Mouse (Mus musculus): ENCODE data around the gene Mllt1.
"Not testable (repeated sequence)": the region's sequence is repeated elsewhere in the genome, so short reads cannot be mapped to it uniquely, and the experiment has no call there.

Mllt1 gene

DNA sequence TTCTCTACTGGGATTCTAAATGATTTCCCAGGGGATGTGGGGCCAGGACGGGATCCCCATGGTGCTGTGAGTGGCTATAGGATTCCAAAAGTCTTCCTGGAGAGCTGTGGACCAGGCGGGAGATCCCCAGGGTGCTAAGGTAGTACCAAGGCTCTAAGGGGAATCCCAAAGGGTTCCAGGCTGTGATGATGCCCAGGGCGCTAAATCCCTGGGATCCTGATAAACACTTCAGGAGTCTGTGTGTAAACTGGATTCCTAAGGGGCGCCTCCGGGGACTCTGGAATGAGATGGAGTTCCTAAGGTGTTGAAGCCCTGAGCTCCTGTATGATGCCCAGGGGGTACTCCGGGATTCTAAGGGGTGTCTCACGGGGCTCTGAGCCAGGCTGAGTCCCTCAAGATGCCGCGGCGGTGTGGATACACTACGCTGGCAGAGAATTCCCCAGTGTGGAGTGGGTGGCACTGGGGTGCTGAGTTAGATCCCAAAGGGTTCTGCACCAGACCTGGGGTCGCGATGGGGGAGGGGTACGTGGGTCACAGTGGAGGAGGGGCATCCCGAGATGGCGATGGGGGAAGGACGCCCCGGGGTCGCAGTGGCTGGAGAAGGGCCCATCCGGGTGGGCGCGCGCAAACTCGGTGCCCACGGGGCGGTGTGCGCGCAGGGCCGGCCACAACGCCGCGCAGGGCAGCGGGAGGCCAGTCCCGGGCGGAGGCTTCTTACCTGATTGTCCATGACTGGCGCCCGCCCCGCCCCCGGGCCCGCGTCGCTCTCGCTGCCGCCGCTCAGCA is 477 bp downstream of the Mllt1 start:
- peak in 1 of 2 experiments; percentile 14 for DNase-seq (ENCODE audit: low spot score in 2 of 2)

DNA sequence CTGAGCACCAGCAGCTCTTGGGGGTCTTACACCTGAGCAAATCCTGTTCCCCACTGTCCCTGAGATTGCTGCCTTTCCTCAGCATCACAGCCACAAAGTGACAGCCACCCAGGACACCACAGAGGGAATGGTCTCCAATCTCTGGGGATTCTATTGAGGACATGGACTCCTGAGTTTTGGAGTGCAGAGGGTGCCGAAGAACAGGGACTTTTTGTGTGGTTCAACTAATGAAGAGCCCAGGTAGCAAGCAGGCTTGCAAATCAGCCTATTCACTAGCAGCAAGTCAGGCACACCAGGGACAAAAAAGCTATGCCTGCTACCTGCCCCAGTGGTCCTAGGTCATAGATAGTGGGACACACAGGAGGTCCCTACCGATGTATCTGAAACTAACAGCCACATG is 1.8 kb downstream of the Mllt1 start:
- DNase-seq (ENCODE audit: low spot score in 2 of 2), result no peak

GRCm38 (mm10) chr17:56930026-56930425 is 5.2 kb downstream of the Mllt1 start:
- DNase-seq (ENCODE audit: low spot score in 2 of 2), result no peak

- DNase-seq (ENCODE audit: low spot score in 2 of 2), result no peak
These were observed 5.7 kb downstream of the Mllt1 start for GRCm38 (mm10) chr17:56929530-56929929.

DNA sequence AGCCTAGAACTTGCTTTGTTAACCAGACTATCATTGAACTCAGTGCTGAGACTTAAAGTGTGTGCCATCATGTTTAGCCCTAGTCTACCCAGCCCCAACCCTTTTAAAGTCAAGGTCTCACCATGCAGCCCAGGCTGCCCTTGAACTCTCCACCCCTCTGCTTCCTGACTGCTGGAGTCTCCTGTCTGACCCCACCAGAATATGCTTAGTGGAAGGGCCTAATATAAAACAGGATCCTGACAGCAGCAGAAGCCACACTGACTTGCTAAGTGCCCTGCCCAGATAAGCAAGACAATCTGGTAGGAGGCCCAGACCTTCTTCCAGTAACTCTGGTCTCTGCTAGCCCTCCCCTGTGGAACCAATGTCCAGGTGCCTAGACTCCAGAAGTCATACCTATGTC is 6.1 kb downstream of the Mllt1 start:
- no peak for DNase-seq (ENCODE audit: low spot score in 2 of 2)

DNA sequence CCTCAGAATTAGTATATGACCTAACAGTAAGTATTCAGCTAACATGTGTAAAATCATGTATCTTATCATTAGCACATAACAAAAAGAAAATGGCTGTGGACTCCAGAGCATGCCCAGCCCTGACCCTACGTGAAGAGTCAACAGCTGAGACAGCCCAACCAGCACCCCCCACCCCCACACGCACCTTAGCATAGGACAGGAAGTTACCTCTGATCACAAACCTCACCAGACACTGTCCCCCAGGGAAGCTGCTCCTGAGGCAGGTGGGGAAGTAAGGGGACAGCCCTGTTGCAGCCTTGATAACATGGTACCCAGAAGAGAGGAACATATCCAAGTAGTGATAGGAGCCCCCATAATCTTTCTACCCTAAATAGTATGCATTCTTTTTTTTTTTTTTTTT is 9.2 kb downstream of the Mllt1 start:
- DNase-seq (ENCODE audit: low spot score in 2 of 2), result no peak

DNA sequence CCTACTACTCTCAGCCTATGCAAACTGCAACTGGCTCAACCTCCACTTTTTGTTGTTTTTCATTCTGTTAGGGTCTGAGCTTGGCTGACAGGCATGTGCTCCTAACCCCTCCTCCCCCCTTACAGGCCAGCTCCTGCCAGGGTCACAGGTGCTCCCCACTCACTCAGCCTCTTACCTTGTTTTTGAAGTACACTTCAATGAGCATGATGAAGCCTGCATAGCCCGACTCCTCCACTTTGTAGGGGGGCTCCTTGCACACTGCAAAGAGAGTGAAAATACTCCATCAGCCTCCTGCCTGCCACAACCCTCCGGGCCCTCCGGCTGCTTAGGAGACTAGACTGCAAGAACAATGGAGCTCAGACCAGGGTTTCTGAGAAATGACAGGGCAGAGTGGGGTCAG is 15.5 kb downstream of the Mllt1 start:
- DNase-seq (ENCODE audit: low spot score in 2 of 2), result no peak

GRCm38 (mm10) chr17:56917166-56917565 is 18.0 kb downstream of the Mllt1 start:
- DNase-seq (ENCODE audit: low spot score in 2 of 2), result no peak

DNA sequence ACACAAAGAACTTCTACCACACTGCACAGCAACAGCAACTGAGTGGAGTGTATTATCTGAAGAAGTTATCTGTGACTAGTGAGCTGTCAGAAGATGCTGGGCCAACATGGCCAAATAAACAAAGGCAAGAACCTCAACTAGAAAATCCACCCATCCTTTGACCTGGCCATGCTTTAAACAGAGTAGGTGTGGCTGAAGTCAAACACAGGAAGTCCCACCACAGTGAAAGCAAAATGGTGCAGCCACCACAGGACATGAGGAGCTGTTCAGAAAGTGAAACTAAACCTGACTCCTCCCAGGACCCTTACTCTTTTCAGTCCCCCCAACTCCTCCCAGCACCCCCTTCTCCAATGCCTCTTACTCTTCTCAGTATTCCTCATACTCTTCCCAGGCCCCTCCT is 21.8 kb downstream of the Mllt1 start:
- no peak for DNase-seq (ENCODE audit: low spot score in 2 of 2)

DNA sequence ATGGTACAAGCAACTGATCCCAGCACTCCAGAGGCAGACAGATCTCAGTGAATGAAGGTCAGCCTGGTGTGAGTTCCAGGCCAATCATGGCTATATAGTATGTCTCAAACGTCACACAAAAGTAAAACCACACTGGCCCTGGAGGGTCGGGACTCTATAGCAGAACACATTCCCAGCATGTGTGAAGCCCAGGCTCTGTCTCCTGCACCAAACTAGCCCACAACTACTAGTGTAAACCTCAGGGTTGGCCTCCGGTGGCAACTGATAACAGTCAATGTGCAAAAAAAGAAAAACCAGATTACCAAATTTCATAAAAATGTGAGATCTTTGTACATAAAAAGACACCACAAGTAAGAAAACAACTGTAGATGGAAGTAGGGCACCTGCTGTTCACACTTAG is 22.2 kb downstream of the Mllt1 start:
- DNase-seq (ENCODE audit: low spot score in 2 of 2), result no peak

GRCm38 (mm10) chr17:56909764-56910163 is 25.5 kb downstream of the Mllt1 start:
- DNase-seq (ENCODE audit: low spot score in 2 of 2), result not testable (repeated sequence)

GRCm38 (mm10) chr17:56907887-56908286 is 27.3 kb downstream of the Mllt1 start:
- DNase-seq (ENCODE audit: low spot score in 2 of 2), result peak; percentile 12 to 17

DNA sequence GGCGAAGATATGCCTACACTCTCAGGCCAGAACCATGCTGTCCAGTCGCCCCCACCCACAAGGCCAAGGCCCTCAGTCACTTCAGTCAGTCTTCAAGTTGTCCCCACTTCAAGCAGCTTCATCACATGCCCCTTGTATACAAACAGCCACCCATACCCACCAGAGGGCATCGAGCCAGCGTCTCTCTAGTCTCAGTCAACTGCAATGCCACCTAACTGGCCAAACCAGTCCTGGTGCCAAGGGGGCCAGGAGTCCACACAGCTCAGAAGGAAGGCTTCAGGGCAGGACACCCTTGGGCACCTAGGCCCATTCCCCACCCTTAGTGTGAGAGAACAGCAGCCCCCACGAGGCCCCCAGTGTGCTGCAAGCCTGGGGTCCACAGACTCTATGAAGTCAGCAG is 28.1 kb downstream of the Mllt1 start:
- DNase-seq (ENCODE audit: low spot score in 2 of 2), result no peak

GRCm38 (mm10) chr17:56906166-56906565 is 29.0 kb downstream of the Mllt1 start:
- no peak for DNase-seq (ENCODE audit: low spot score in 2 of 2)

GRCm38 (mm10) chr17:56902698-56903097 is 32.5 kb downstream of the Mllt1 start:
- DNase-seq (ENCODE audit: low spot score in 2 of 2), result no peak

DNA sequence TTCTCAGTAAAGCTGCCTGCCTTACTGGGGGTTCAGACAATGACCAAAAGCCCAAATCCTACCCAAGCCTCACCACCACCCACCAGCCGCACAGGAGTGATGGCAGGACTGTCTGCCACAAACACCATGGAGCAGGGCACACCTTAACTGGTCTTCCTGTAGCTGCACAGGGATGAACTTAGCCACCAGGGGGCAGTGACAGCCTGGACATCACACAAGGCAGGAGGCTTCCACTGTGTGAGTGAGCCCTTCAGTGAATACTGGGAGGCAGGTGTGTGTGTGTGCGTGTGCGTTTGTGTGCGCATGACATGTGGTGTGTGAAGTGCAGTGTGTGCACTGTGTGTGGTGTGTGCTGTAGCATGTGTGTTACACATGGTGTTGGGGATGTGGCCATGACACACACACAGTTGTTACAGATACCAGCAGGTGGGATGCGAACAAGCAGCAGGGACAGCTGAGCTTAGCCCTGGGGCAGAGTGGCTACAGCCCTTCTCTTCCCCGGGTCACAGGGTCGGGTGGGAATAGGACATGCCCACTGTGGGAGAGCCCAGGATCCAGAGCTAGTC is 37.5 kb downstream of the Mllt1 start:
- peak; percentile 27 to 59 for DNase-seq (ENCODE audit: low spot score in 2 of 2)

GRCm38 (mm10) chr17:56896513-56897129 is 38.6 kb downstream of the Mllt1 start:
- no peak for DNase-seq (ENCODE audit: low spot score in 2 of 2)

DNA sequence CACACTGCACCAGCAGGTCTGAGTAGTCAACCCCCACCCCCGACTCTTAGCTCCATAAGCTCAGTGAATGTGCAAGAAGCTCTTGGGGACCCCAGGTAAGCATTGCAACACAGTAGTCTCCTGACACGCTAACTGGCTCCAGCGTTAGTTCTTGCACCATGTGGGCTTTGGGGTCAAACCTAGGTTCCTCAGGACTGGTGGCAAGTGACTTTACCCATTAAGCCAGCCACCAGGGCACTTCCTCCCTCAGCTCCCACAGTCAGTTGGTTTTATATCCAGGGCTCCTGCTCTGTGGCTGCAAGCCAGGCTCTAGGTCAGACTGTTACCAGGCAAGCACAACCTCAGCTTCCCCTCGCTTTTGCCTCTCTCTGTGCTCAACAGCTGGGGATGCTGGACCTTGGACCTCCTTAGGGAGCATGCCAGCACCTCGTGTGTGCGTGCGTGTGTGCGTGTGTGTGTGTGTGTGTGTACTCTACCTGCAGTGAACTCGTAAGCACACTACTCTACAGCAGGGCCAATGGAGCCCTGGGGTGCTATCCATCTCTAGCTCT is 39.8 kb downstream of the Mllt1 start:
- DNase-seq (ENCODE audit: low spot score in 2 of 2), result no peak

DNA sequence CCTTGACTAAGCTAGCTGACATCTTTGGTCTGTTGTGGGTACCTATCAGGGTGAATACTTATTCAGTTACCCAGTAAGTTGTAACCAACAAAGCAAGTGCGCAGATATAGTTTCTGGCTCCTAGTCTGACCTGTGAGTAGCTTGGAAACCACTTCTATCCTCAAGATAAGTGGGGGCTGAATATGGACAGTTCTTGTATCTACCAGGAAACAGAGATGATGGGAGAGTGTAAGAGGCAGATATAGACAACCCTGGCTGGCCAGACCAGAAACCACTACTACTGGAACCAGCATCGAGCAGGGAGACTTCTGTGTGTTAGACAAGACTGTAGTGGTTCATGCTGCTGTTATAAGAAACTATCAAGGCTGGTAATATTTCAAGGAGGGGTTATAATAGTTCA is 45.2 kb downstream of the Mllt1 start:
- no peak for DNase-seq (ENCODE audit: low spot score in 2 of 2)

DNA sequence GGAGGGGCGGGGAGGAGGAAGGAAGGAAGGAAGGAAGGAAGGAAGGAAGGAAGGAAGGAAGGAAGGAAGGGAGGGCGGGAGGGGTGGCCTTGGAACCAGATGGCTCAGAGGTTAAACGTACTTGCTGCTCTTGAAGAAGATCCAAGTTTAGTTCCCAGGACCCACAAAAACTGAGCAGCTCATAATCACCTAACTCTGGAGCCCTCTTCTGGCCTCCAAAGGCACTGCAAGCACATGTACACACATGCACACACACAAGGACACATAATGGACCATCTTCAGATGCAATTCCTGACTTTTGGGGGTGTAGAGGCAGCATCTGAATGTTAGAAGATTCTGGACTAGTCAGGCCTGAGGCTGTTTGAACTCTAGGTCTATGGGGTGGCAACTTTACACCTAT is 47.2 kb downstream of the Mllt1 start:
- DNase-seq (ENCODE audit: low spot score in 2 of 2), result no peak

- no peak for DNase-seq (ENCODE audit: low spot score in 2 of 2)
These were observed 50.4 kb downstream of the Mllt1 start for GRCm38 (mm10) chr17:56884809-56885208.

GRCm38 (mm10) chr17:56884331-56884730 is 50.9 kb downstream of the Mllt1 start:
- no peak for DNase-seq (ENCODE audit: low spot score in 2 of 2)

DNA sequence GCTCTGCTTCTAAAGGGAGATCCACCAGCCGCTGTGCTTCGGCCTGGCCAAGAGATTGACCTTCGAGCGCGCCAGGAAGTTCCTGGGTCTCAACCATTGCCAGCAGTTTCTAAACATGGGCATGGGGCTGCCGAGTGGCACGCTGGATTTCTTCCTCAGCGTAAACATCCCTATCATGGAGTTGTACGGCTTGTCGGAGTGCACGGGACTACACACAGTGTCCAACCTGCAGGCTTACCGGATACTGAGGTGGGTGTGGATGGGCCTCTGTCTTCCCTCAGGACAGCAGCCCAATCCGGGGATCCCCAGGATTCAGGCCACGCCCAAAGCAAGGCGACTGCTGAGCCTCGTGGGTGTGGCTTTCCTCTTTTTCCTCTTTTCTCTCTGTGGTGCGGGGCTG is 51.6 kb downstream of the Mllt1 start:
- peak in 1 of 2 experiments; percentile 22 for DNase-seq (ENCODE audit: low spot score in 2 of 2)

All from heart, adult 9 months (tissue).